Mouse (Mus musculus): Measurements from ENCODE around the gene Plek2.

- TF ChIP-seq EP300 (optimal IDR thresholded peaks at IDR 0.05) (no peak), CTCF (IDR thresholded peaks at IDR 0.05; ENCODE audit: low read depth) (no peak)
Observed at GRCm38 (mm10) chr12:78922058-78922457, 15.3 kb upstream of the Plek2 start.
